Mouse (Mus musculus) CH12.LX (cell line): ENCODE measurements around the gene Adat3. TPM values are rescaled to one million over a fixed set of nuclear protein-coding genes. Genes with fewer than 3 reads are reported as not detected.

Experiments used
- DNase-seq: peaks from one replicate; pipeline ENCODE4 v3.0.0-alpha.2; 2013; ENCODE audit errors: extremely low read depth
- H3K27ac ChIP-seq: 2 replicates; pipeline ENCODE4 v1.5.1; 2012; ENCODE audit warnings: low read depth, mild to moderate bottlenecking, control low read depth, moderate library complexity; ENCODE audit not compliant: insufficient read depth
- H3K27me3 ChIP-seq: replicated peaks from 2 replicates; pipeline ENCODE3; 2012; ENCODE audit warnings: inconsistent platforms
- H3K36me3 ChIP-seq, 2 experiments: replicated peaks in 1 of 2; 2 replicates each; pipeline versions ENCODE3 to v1.6.1; 2012; ENCODE audit warnings: inconsistent platforms in 1 of 2, low read length in 1 of 2, mild to moderate bottlenecking in 1 of 2, mixed read lengths in 1 of 2, moderate library complexity in 1 of 2; ENCODE audit not compliant: control insufficient read depth in 1 of 2, insufficient read depth in 1 of 2
- H3K4me1 ChIP-seq, 2 experiments: 2 replicates each; pipeline ENCODE4 v1.6.1; 2012; ENCODE audit warnings: inconsistent platforms in 1 of 2, moderate library complexity in 1 of 2; ENCODE audit not compliant: insufficient read depth in 2 of 2, control insufficient read depth in 1 of 2
- H3K4me2 ChIP-seq: 2 replicates; pipeline ENCODE4 v1.6.1; 2012; ENCODE audit warnings: low read depth, mild to moderate bottlenecking, control low read depth; ENCODE audit not compliant: poor library complexity, insufficient read depth, severe bottlenecking
- H3K4me3 ChIP-seq, 3 experiments: fragments of 150-350 bp in 1 of 3; sonication (generic) in 1 of 3; replicated peaks in 1 of 3; 2 replicates each; pipeline versions ENCODE3 to v1.5.1; 2011 to 2012; ENCODE audit warnings: low read depth in 2 of 3, low read length in 2 of 3, mild to moderate bottlenecking in 2 of 3, moderate library complexity in 2 of 3, control low read depth in 1 of 3, improper control_type of control experiment in 1 of 3, inconsistent platforms in 1 of 3, mixed read lengths in 1 of 3; ENCODE audit not compliant: poor library complexity in 1 of 3
- H3K79me2 ChIP-seq: replicated peaks from 2 replicates; pipeline ENCODE4 v1.6.1; 2012; ENCODE audit warnings: mild to moderate bottlenecking, moderate library complexity; ENCODE audit not compliant: control insufficient read depth, poor library complexity, insufficient read depth, severe bottlenecking; ENCODE audit errors: extremely low read depth
- H3K9ac ChIP-seq: 2 replicates; pipeline ENCODE4 v1.6.1; 2012; ENCODE audit warnings: low read depth, mild to moderate bottlenecking, control low read depth, moderate library complexity; ENCODE audit not compliant: insufficient read depth
- H3K9me3 ChIP-seq: replicated peaks from 2 replicates; pipeline ENCODE3; 2012; ENCODE audit warnings: low read length, inconsistent platforms, mixed read lengths
- CHD1 ChIP-seq: IDR thresholded peaks from 2 replicates; pipeline ENCODE4 v1.6.1; 2012; ENCODE audit warnings: low read depth, low read length, improper control_type of control experiment, inconsistent platforms
- GABPA ChIP-seq: IDR thresholded peaks from 2 replicates; pipeline ENCODE4 v1.6.1; 2012; ENCODE audit warnings: low read depth, low read length, improper control_type of control experiment, inconsistent platforms; ENCODE audit not compliant: insufficient replicate concordance
- KAT2A ChIP-seq: IDR thresholded peaks from 2 replicates; pipeline ENCODE4 v1.6.1; 2012; ENCODE audit warnings: low read length, improper control_type of control experiment, inconsistent platforms; ENCODE audit not compliant: insufficient replicate concordance
- MAFK ChIP-seq: IDR thresholded peaks from 2 replicates; pipeline ENCODE4 v1.6.1; 2011; ENCODE audit warnings: low read length, improper control_type of control experiment; ENCODE audit not compliant: insufficient replicate concordance
- MAX ChIP-seq: IDR thresholded peaks from 2 replicates; pipeline ENCODE4 v1.6.1; 2011; ENCODE audit warnings: low read length, improper control_type of control experiment
- MAZ ChIP-seq: IDR thresholded peaks from 2 replicates; pipeline ENCODE4 v1.6.1; 2012; ENCODE audit warnings: low read depth, mild to moderate bottlenecking, inconsistent platforms, low read length, improper control_type of control experiment, moderate library complexity
- MXI1 ChIP-seq: IDR thresholded peaks from 2 replicates; pipeline ENCODE4 v1.6.1; 2011; ENCODE audit warnings: mild to moderate bottlenecking, low read depth, low read length, improper control_type of control experiment
- NELFE ChIP-seq: IDR thresholded peaks from 2 replicates; pipeline ENCODE4 v1.6.1; 2011; ENCODE audit warnings: low read depth, low read length, improper control_type of control experiment
- NRF1 ChIP-seq: IDR thresholded peaks from 2 replicates; pipeline ENCODE4 v1.6.1; 2014; ENCODE audit warnings: low read depth, mild to moderate bottlenecking, inconsistent platforms, low read length, improper control_type of control experiment, moderate library complexity
- PAX5 ChIP-seq: IDR thresholded peaks from 2 replicates; pipeline ENCODE4 v1.6.1; 2012; ENCODE audit warnings: low read length, inconsistent platforms, mixed read lengths
- POLR2A ChIP-seq: IDR thresholded peaks from 2 replicates; pipeline ENCODE4 v1.6.1; 2011; ENCODE audit warnings: low read depth, mild to moderate bottlenecking, improper control_type of control experiment, low read length
- RAD21 ChIP-seq: IDR thresholded peaks from 2 replicates; pipeline ENCODE4 v1.6.1; 2011; ENCODE audit warnings: low read depth, mild to moderate bottlenecking, low read length, improper control_type of control experiment, moderate library complexity
- RCOR1 ChIP-seq: conservative IDR thresholded peaks from 2 replicates; pipeline ENCODE4 v1.6.1; 2012; ENCODE audit warnings: low read depth, mild to moderate bottlenecking, inconsistent platforms, low read length, improper control_type of control experiment
- SMC3 ChIP-seq: IDR thresholded peaks from 2 replicates; pipeline ENCODE4 v1.6.1; 2011; ENCODE audit warnings: low read depth, low read length, improper control_type of control experiment
- USF2 ChIP-seq: conservative IDR thresholded peaks from 2 replicates; pipeline ENCODE4 v1.6.1; 2011; ENCODE audit warnings: low read depth, low read length, improper control_type of control experiment
- ZNF384 ChIP-seq: IDR thresholded peaks from 2 replicates; pipeline ENCODE4 v1.6.1; 2012; ENCODE audit warnings: low read depth, low read length, improper control_type of control experiment, inconsistent platforms
- dilution Hi-C: fragments of 300-500 bp; cut with MboI; formaldehyde crosslinking; loops from 2 replicates; pipeline ENCODE4 v1.14.3; 2020; ENCODE audit warnings: low sequenced_read_pairs; ENCODE audit not compliant: extremely low pct_unique_long_range_greater_than_20kb, extremely low pct_ligation_motif_present
- in situ Hi-C: fragments of 300-500 bp; cut with MboI; formaldehyde crosslinking; loops from 3 replicates; pipeline ENCODE4 v1.14.3; 2019; ENCODE audit warnings: low sequenced_read_pairs, low pct_ligation_motif_present, low pct_unique_long_range_greater_than_20kb, mixed read lengths
- polyA plus RNA-seq: library from polyadenylated mRNA; unstranded; fragments of >175 nt; gene quantifications from 2 replicates; pipeline ENCODE4 v1.2.1, GENCODE M21; 2012; ENCODE audit warnings: low read depth; ENCODE audit not compliant: insufficient read length
- total RNA-seq, 2 experiments: library from RNA; depleted of rRNA; stranded (reverse); fragments of 300-350 nt in 1 of 2; fragments of >200 nt in 1 of 2; gene quantifications; 2 replicates each; pipeline ENCODE4 v1.2.3; 2012 to 2014

Gene Adat3
- total and polyA plus RNA-seq, 3 experiments, result 5.0 to 6.7 (median 6.6) TPM

- dilution Hi-C loops, result no loop called here
- no peak overlapping the region for H3K9ac ChIP-seq
- DNase-seq, result no peak
- peaks cover 33 to 84% of the 10 kb centered on the region in 2 experiments for H3K4me1 ChIP-seq
- H3K79me2 ChIP-seq, result peaks cover 20% of the 10 kb centered on the region
- H3K4me3 ChIP-seq, result no peak overlapping the region
- peaks cover 31 to 63% of the 10 kb centered on the region in 2 experiments for H3K36me3 ChIP-seq
- TF ChIP-seq ZNF384 (no peak), RCOR1 (no peak), MAX (no peak), RAD21 (no peak), MAZ (no peak), GABPA (no peak), PAX5 (no peak), NRF1 (no peak), POLR2A (no peak), MXI1 (no peak), CHD1 (no peak), MAFK (no peak), KAT2A (no peak)
- no peak overlapping the region for H3K4me2 ChIP-seq
- H3K9me3 ChIP-seq, result no peaks in the 10 kb centered on the region
- no peak overlapping the region for H3K27ac ChIP-seq
- H3K27me3 ChIP-seq, result no peaks in the 10 kb centered on the region
- in situ Hi-C loops, result no loop called here
Measured at GRCm38 (mm10) chr10:80584642-80585552, 17.8 kb upstream of the Adat3 start.

- TF ChIP-seq RCOR1 (no peak), NELFE (no peak), ZNF384 (no peak), SMC3 (no peak), USF2 (no peak)
- H3K4me2 ChIP-seq, result no peak overlapping the region
- no peak for DNase-seq
- H3K9ac ChIP-seq, result no peak overlapping the region
- in situ Hi-C loops (no loop called here), dilution Hi-C loops (no loop called here)
- H3K27me3 ChIP-seq, result no peaks in the 10 kb centered on the region
- H3K36me3 ChIP-seq, result peaks cover 31 to 63% of the 10 kb centered on the region in 2 experiments
- H3K4me1 ChIP-seq, result peaks cover 33 to 84% of the 10 kb centered on the region in 2 experiments
- H3K79me2 ChIP-seq, result peaks cover 20% of the 10 kb centered on the region
- H3K9me3 ChIP-seq, result no peaks in the 10 kb centered on the region
- H3K4me3 ChIP-seq, result no peak overlapping the region
- no peak overlapping the region for H3K27ac ChIP-seq
Measured at GRCm38 (mm10) chr10:80585581-80585980, 17.1 kb upstream of the Adat3 start.
